Mouse (Mus musculus) induced T-regulatory cell, adult 2 months (primary cell): ENCODE measurements around the gene Slc38a1.

Experiments
- DNase-seq: peaks from one replicate; pipeline ENCODE4 v3.0.0-alpha.2; 2012; ENCODE audit warnings: low read depth

Slc38a1 gene

GRCm38 (mm10) chr15:96642436-96643405 lies at the start of gene Slc38a1:
Gene Slc38a1 (minus strand): TSS chr15:96642913.
- peak; percentile 85 for DNase-seq

GRCm38 (mm10) chr15:96692401-96692800 lies 49.7 kb upstream of the Slc38a1 start:
- DNase-seq: no peak

GRCm38 (mm10) chr15:96691381-96691780 lies 48.7 kb upstream of the Slc38a1 start:
- no peak for DNase-seq

- peak; percentile 19 for DNase-seq
These were observed 48.1 kb upstream of the Slc38a1 start for GRCm38 (mm10) chr15:96690829-96691228.

- DNase-seq: peak; percentile 20
These were observed 47.2 kb upstream of the Slc38a1 start for GRCm38 (mm10) chr15:96689919-96690318.

- no peak for DNase-seq
These were observed 46.1 kb upstream of the Slc38a1 start for GRCm38 (mm10) chr15:96688784-96689318.

GRCm38 (mm10) chr15:96688036-96688435 lies 45.3 kb upstream of the Slc38a1 start:
- DNase-seq: no peak

- DNase-seq: no peak
These were observed 44.7 kb upstream of the Slc38a1 start for GRCm38 (mm10) chr15:96687366-96687765.

- peak; percentile 26 for DNase-seq
These were observed 43.8 kb upstream of the Slc38a1 start for GRCm38 (mm10) chr15:96686201-96687159.

GRCm38 (mm10) chr15:96685273-96685672 lies 42.6 kb upstream of the Slc38a1 start:
- DNase-seq: no peak

GRCm38 (mm10) chr15:96684132-96684830 lies 41.6 kb upstream of the Slc38a1 start:
- peak; percentile 68 for DNase-seq

GRCm38 (mm10) chr15:96678871-96679773 lies 36.4 kb upstream of the Slc38a1 start:
- DNase-seq: no peak

- DNase-seq: no peak
These were observed 33.8 kb upstream of the Slc38a1 start for GRCm38 (mm10) chr15:96676518-96676917.

GRCm38 (mm10) chr15:96675744-96676143 lies 33.0 kb upstream of the Slc38a1 start:
- DNase-seq: no peak

- no peak for DNase-seq
These were observed 32.3 kb upstream of the Slc38a1 start for GRCm38 (mm10) chr15:96675055-96675454.

- no peak for DNase-seq
These were observed 31.4 kb upstream of the Slc38a1 start for GRCm38 (mm10) chr15:96674089-96674488.

GRCm38 (mm10) chr15:96669721-96670120 lies 27.0 kb upstream of the Slc38a1 start:
- DNase-seq: no peak

GRCm38 (mm10) chr15:96666663-96667062 lies 23.9 kb upstream of the Slc38a1 start:
- DNase-seq: peak; percentile 92

- DNase-seq: peak; percentile 94
These were observed 23.2 kb upstream of the Slc38a1 start for GRCm38 (mm10) chr15:96665889-96666288.

- no peak for DNase-seq
These were observed 18.0 kb upstream of the Slc38a1 start for GRCm38 (mm10) chr15:96660590-96661141.
